Mouse (Mus musculus): ENCODE data around the gene Itpa. TPM values are rescaled to one million over a fixed set of nuclear protein-coding genes. Genes with fewer than 3 reads are reported as not detected.

Gene Itpa
- polyA plus RNA-seq, 1 experiment from 2014 or later, result 77.0 TPM

- Histone ChIP-seq H3K36me3 (ENCODE audit: control insufficient read depth, insufficient read depth, low read length) (peaks cover 41% of the 10 kb centered on the region), H3K4me2 (ENCODE audit: low read length) (no peak overlapping the region), H3K4me1 (ENCODE audit: control insufficient read depth in 2 of 2, insufficient read depth in 2 of 2, low read length in 2 of 2) (no peaks in the 10 kb centered on the region), H3K9me3 (ENCODE audit: control insufficient read depth, low read length) (no peaks in the 10 kb centered on the region), H3K4me3 (ENCODE audit: control insufficient read depth in 1 of 2, insufficient read depth in 1 of 2, low read depth in 1 of 2, low read length in 2 of 2) (no peak overlapping the region), H3K27ac (replicated peaks in 1 of 2; ENCODE audit: control insufficient read depth in 1 of 2, insufficient read depth in 1 of 2, low read depth in 2 of 2, low read length in 2 of 2) (no peak overlapping the region), H3K9ac (ENCODE audit: low read length) (no peak overlapping the region), H3K27me3 (ENCODE audit: control insufficient read depth, insufficient read depth, low read length) (no peaks in the 10 kb centered on the region)
- no peak for ATAC-seq (ENCODE audit: insufficient number of reproducible peaks, insufficient read depth, low FRiP score, low read depth)
- 85% methylated on average over 9 of the region's 9 CpGs for WGBS
Measured at GRCm38 (mm10) chr2:130685426-130685825, 18.0 kb downstream of the Itpa start.

GRCm38 (mm10) chr2:130689011-130689410 is 21.6 kb downstream of the Itpa start:
- Histone ChIP-seq H3K4me3 (ENCODE audit: control insufficient read depth in 1 of 2, insufficient read depth in 1 of 2, low read depth in 1 of 2, low read length in 2 of 2) (no peak overlapping the region), H3K4me2 (ENCODE audit: low read length) (no peak overlapping the region), H3K27me3 (ENCODE audit: control insufficient read depth, insufficient read depth, low read length) (no peaks in the 10 kb centered on the region), H3K9me3 (ENCODE audit: control insufficient read depth, low read length) (no peaks in the 10 kb centered on the region), H3K9ac (ENCODE audit: low read length) (no peak overlapping the region), H3K27ac (replicated peaks in 1 of 2; ENCODE audit: control insufficient read depth in 1 of 2, insufficient read depth in 1 of 2, low read depth in 2 of 2, low read length in 2 of 2) (no peak overlapping the region), H3K36me3 (ENCODE audit: control insufficient read depth, insufficient read depth, low read length) (0 out of 2 replicates have a peak, but pooled peaks cover 5% of the 10 kb centered on the region), H3K4me1 (ENCODE audit: control insufficient read depth in 2 of 2, insufficient read depth in 2 of 2, low read length in 2 of 2) (no peaks in the 10 kb centered on the region)
- 51% methylated on average over 2 of the region's 2 CpGs for WGBS
- ATAC-seq (ENCODE audit: insufficient number of reproducible peaks, insufficient read depth, low FRiP score, low read depth), result no peak

- no peak for ATAC-seq (ENCODE audit: insufficient number of reproducible peaks, insufficient read depth, low FRiP score, low read depth)
- peaks cover 33% of the 10 kb centered on the region for H3K27me3 ChIP-seq (ENCODE audit: control insufficient read depth, insufficient read depth, low read length)
Measured at GRCm38 (mm10) chr2:130693563-130693962, 26.2 kb downstream of the Itpa start.

GRCm38 (mm10) chr2:130696700-130697152 is 29.3 kb downstream of the Itpa start:
- H3K9me3 ChIP-seq (ENCODE audit: control insufficient read depth, low read length), result no peaks in the 10 kb centered on the region
- H3K4me3 ChIP-seq (ENCODE audit: control insufficient read depth in 1 of 2, insufficient read depth in 1 of 2, low read depth in 1 of 2, low read length in 2 of 2), result peak overlapping the region; percentile 49 to 62
- H3K4me1 ChIP-seq (ENCODE audit: control insufficient read depth in 2 of 2, insufficient read depth in 2 of 2, low read length in 2 of 2), result peaks cover 6 to 11% of the 10 kb centered on the region in 2 experiments; a peak in 3 of 4 replicates
- H3K4me2 ChIP-seq (ENCODE audit: low read length), result peak overlapping the region; percentile 100
- 1% methylated on average over 31 of the region's 31 CpGs for WGBS
- H3K27ac ChIP-seq (replicated peaks in 1 of 2; ENCODE audit: control insufficient read depth in 1 of 2, insufficient read depth in 1 of 2, low read depth in 2 of 2, low read length in 2 of 2), result no peak overlapping the region
- ATAC-seq (ENCODE audit: insufficient number of reproducible peaks, insufficient read depth, low FRiP score, low read depth), result no peak
- H3K36me3 ChIP-seq (ENCODE audit: control insufficient read depth, insufficient read depth, low read length), result no peaks in the 10 kb centered on the region
- peak overlapping the region; percentile 67 for H3K9ac ChIP-seq (ENCODE audit: low read length)
- peaks cover 43% of the 10 kb centered on the region for H3K27me3 ChIP-seq (ENCODE audit: control insufficient read depth, insufficient read depth, low read length)

More at GRCm38 (mm10) chr2:130693563-130693962, 26.2 kb downstream of the Itpa start:
- Histone ChIP-seq H3K9me3 (ENCODE audit: control insufficient read depth, low read length) (no peaks in the 10 kb centered on the region), H3K9ac (ENCODE audit: low read length) (no peak overlapping the region), H3K4me1 (ENCODE audit: control insufficient read depth in 2 of 2, insufficient read depth in 2 of 2, low read length in 2 of 2) (peaks cover 6 to 11% of the 10 kb centered on the region in 2 experiments; a peak in 3 of 4 replicates), H3K4me3 (ENCODE audit: control insufficient read depth in 1 of 2, insufficient read depth in 1 of 2, low read depth in 1 of 2, low read length in 2 of 2) (no peak overlapping the region), H3K4me2 (ENCODE audit: low read length) (no peak overlapping the region), H3K27ac (replicated peaks in 1 of 2; ENCODE audit: control insufficient read depth in 1 of 2, insufficient read depth in 1 of 2, low read depth in 2 of 2, low read length in 2 of 2) (no peak overlapping the region), H3K36me3 (ENCODE audit: control insufficient read depth, insufficient read depth, low read length) (no peaks in the 10 kb centered on the region)
- WGBS, result 37% methylated on average over 3 of the region's 3 CpGs

- Histone ChIP-seq H3K4me3 (ENCODE audit: control insufficient read depth in 1 of 2, insufficient read depth in 1 of 2, low read depth in 1 of 2, low read length in 2 of 2) (peak within 1 kb of the TSS; percentile 49 to 62), H3K27me3 (ENCODE audit: control insufficient read depth, insufficient read depth, low read length) (peaks cover 43% of the 10 kb centered on the region), H3K27ac (replicated peaks in 1 of 2; ENCODE audit: control insufficient read depth in 1 of 2, insufficient read depth in 1 of 2, low read depth in 2 of 2, low read length in 2 of 2) (no peak within 1 kb of the TSS), H3K9ac (ENCODE audit: low read length) (peak within 1 kb of the TSS; percentile 67), H3K9me3 (ENCODE audit: control insufficient read depth, low read length) (no peaks in the 10 kb centered on the region), H3K36me3 (ENCODE audit: control insufficient read depth, insufficient read depth, low read length) (no peaks in the 10 kb centered on the region), H3K4me1 (ENCODE audit: control insufficient read depth in 2 of 2, insufficient read depth in 2 of 2, low read length in 2 of 2) (peaks cover 6 to 11% of the 10 kb centered on the region in 2 experiments; a peak in 3 of 4 replicates), H3K4me2 (ENCODE audit: low read length) (peak within 1 kb of the TSS; percentile 100)
- WGBS, result under 1% methylated on average over 63 of the region's 65 CpGs
- peak; percentile 24; the same call in 1 of the 2 replicates for ATAC-seq (ENCODE audit: insufficient number of reproducible peaks, insufficient read depth, low FRiP score, low read depth)
Measured at GRCm38 (mm10) chr2:130697153-130697810, 29.9 kb downstream of the Itpa start, which contains the start of gene Slc4a11. Gene Slc4a11 (minus strand): TSS chr2:130697519.

GRCm38 (mm10) chr2:130697821-130698266 is 30.4 kb downstream of the Itpa start:
- no peak for ATAC-seq (ENCODE audit: insufficient number of reproducible peaks, insufficient read depth, low FRiP score, low read depth)
- no peaks in the 10 kb centered on the region for H3K36me3 ChIP-seq (ENCODE audit: control insufficient read depth, insufficient read depth, low read length)
- peak overlapping the region; percentile 49 to 62 for H3K4me3 ChIP-seq (ENCODE audit: control insufficient read depth in 1 of 2, insufficient read depth in 1 of 2, low read depth in 1 of 2, low read length in 2 of 2)
- peaks cover 43% of the 10 kb centered on the region for H3K27me3 ChIP-seq (ENCODE audit: control insufficient read depth, insufficient read depth, low read length)
- H3K9me3 ChIP-seq (ENCODE audit: control insufficient read depth, low read length), result no peaks in the 10 kb centered on the region
- WGBS, result 2% methylated on average over 14 of the region's 14 CpGs
- peaks cover 6 to 11% of the 10 kb centered on the region in 2 experiments; a peak in 3 of 4 replicates for H3K4me1 ChIP-seq (ENCODE audit: control insufficient read depth in 2 of 2, insufficient read depth in 2 of 2, low read length in 2 of 2)
- peak overlapping the region; percentile 100 for H3K4me2 ChIP-seq (ENCODE audit: low read length)
- no peak overlapping the region for H3K27ac ChIP-seq (replicated peaks in 1 of 2; ENCODE audit: control insufficient read depth in 1 of 2, insufficient read depth in 1 of 2, low read depth in 2 of 2, low read length in 2 of 2)
- peak overlapping the region; percentile 67 for H3K9ac ChIP-seq (ENCODE audit: low read length)

- no peak overlapping the region for H3K9ac ChIP-seq (ENCODE audit: low read length)
- 0 out of 2 replicates have a peak, but pooled peaks cover 4% of the 10 kb centered on the region for H3K27me3 ChIP-seq (ENCODE audit: control insufficient read depth, insufficient read depth, low read length)
- peaks cover 21% of the 10 kb centered on the region for H3K36me3 ChIP-seq (ENCODE audit: control insufficient read depth, insufficient read depth, low read length)
- H3K4me1 ChIP-seq (ENCODE audit: control insufficient read depth in 2 of 2, insufficient read depth in 2 of 2, low read length in 2 of 2), result peaks cover 4 to 12% of the 10 kb centered on the region in 2 experiments; a peak in 3 of 4 replicates
- no peak overlapping the region for H3K4me2 ChIP-seq (ENCODE audit: low read length)
- H3K9me3 ChIP-seq (ENCODE audit: control insufficient read depth, low read length), result no peaks in the 10 kb centered on the region
- H3K4me3 ChIP-seq (ENCODE audit: control insufficient read depth in 1 of 2, insufficient read depth in 1 of 2, low read depth in 1 of 2, low read length in 2 of 2), result no peak overlapping the region
- no peak overlapping the region for H3K27ac ChIP-seq (replicated peaks in 1 of 2; ENCODE audit: control insufficient read depth in 1 of 2, insufficient read depth in 1 of 2, low read depth in 2 of 2, low read length in 2 of 2)
- WGBS, result 65% methylated on average over 9 of the region's 9 CpGs
- ATAC-seq (ENCODE audit: insufficient number of reproducible peaks, insufficient read depth, low FRiP score, low read depth), result no peak
Measured at GRCm38 (mm10) chr2:130704040-130705001, 36.9 kb downstream of the Itpa start.

Data from heart, embryonic 14.5 days (tissue).